Mouse (Mus musculus) mature B cell (primary cell): ENCODE measurements around the gene Faim.

Experiments used
- in situ Hi-C: fragments of 300-500 bp; cut with MboI; formaldehyde crosslinking; loops from 2 replicates; pipeline ENCODE4 v1.14.3; 2019

The Faim gene

GRCm38 (mm10) chr9:98985800-98986475 lies at the start of gene Faim:
Faim (plus strand) TSS chr9:98986373.
- in situ Hi-C loops, result loop anchor here (10.0 kb wide), 1 partner anchor 259 kb away; the partner anchor contains the start of gene Cep70

- in situ Hi-C loops, result no loop called here
Observed at GRCm38 (mm10) chr9:98939290-98939689, 46.9 kb upstream of the Faim start.

- in situ Hi-C loops, result loop anchor here (25.0 kb wide), 1 partner anchor 340 kb away; the partner anchor contains the start of gene Mrps22
Observed at GRCm38 (mm10) chr9:98952171-98953050, 33.8 kb upstream of the Faim start.

- in situ Hi-C loops, result loop anchor here (25.0 kb wide), 1 partner anchor 341 kb away; the partner anchor contains the start of gene Mrps22
Observed at GRCm38 (mm10) chr9:98953291-98953690, 32.9 kb upstream of the Faim start.

- in situ Hi-C loops, result loop anchor here (25.0 kb wide), 1 partner anchor 342 kb away; the partner anchor contains the start of gene Mrps22
Observed at GRCm38 (mm10) chr9:98953830-98954229, 32.3 kb upstream of the Faim start.

GRCm38 (mm10) chr9:98954391-98955102 lies 31.6 kb upstream of the Faim start:
- in situ Hi-C loops, result loop anchor here (25.0 kb wide), 1 partner anchor 342 kb away; the partner anchor contains the start of gene Mrps22

- in situ Hi-C loops, result loop anchor here (25.0 kb wide), 1 partner anchor 343 kb away; the partner anchor contains the start of gene Mrps22
Observed at GRCm38 (mm10) chr9:98955103-98955715, 31.0 kb upstream of the Faim start, which contains the start of gene Foxl2. Foxl2 (plus strand) TSS chr9:98955288.

GRCm38 (mm10) chr9:98955716-98956224 lies 30.4 kb upstream of the Faim start:
- in situ Hi-C loops, result loop anchor here (25.0 kb wide), 1 partner anchor 343 kb away; the partner anchor contains the start of gene Mrps22

GRCm38 (mm10) chr9:98956591-98957381 lies 29.4 kb upstream of the Faim start:
- in situ Hi-C loops, result loop anchor here (25.0 kb wide), 1 partner anchor 344 kb away; the partner anchor contains the start of gene Mrps22

GRCm38 (mm10) chr9:98957751-98958351 lies 28.3 kb upstream of the Faim start:
- in situ Hi-C loops, result loop anchor here (25.0 kb wide), 1 partner anchor 346 kb away; the partner anchor contains the start of gene Mrps22

- in situ Hi-C loops, result loop anchor here (25.0 kb wide), 1 partner anchor 346 kb away; the partner anchor contains the start of gene Mrps22
Observed at GRCm38 (mm10) chr9:98958628-98959027, 27.5 kb upstream of the Faim start.

- in situ Hi-C loops, result loop anchor here (25.0 kb wide), 1 partner anchor 348 kb away; the partner anchor contains the start of gene Mrps22
Observed at GRCm38 (mm10) chr9:98959851-98960250, 26.3 kb upstream of the Faim start.

GRCm38 (mm10) chr9:98960348-98960747 lies 25.8 kb upstream of the Faim start:
- in situ Hi-C loops, result loop anchor here (25.0 kb wide), 1 partner anchor 348 kb away; the partner anchor contains the start of gene Mrps22

- in situ Hi-C loops, result loop anchor here (25.0 kb wide), 1 partner anchor 350 kb away; the partner anchor contains the start of gene Mrps22
Observed at GRCm38 (mm10) chr9:98961591-98962477, 24.3 kb upstream of the Faim start.

GRCm38 (mm10) chr9:98962478-98963142 lies 23.6 kb upstream of the Faim start:
- in situ Hi-C loops, result loop anchor here (25.0 kb wide), 1 partner anchor 350 kb away; the partner anchor contains the start of gene Mrps22

GRCm38 (mm10) chr9:98963661-98964060 lies 22.5 kb upstream of the Faim start:
- in situ Hi-C loops, result loop anchor here (25.0 kb wide), 1 partner anchor 351 kb away; the partner anchor contains the start of gene Mrps22

- in situ Hi-C loops, result loop anchor here (25.0 kb wide), 1 partner anchor 353 kb away; the partner anchor contains the start of gene Mrps22
Observed at GRCm38 (mm10) chr9:98965084-98965483, 21.1 kb upstream of the Faim start.
